Mouse (Mus musculus) gastrocnemius, postnatal 10 days (tissue): ENCODE data around the gene Tgfbr2. TPM values are rescaled to one million over a fixed set of nuclear protein-coding genes. Genes with fewer than 3 reads are reported as not detected.

Experiments
- DNase-seq: peaks from one replicate; pipeline ENCODE4 v3.0.0; 2021; ENCODE audit warnings: mixed read lengths
- total RNA-seq, 2 experiments: library from RNA; stranded (reverse); gene quantifications; 2 replicates each; pipeline ENCODE4 v1.2.3; 2021

The Tgfbr2 gene
- total RNA-seq, 2 experiments from 2014 or later: 39.2 to 50.0 TPM

GRCm38 (mm10) chr9:116160067-116160466 is 15.1 kb downstream of the Tgfbr2 start:
- DNase-seq: no peak

DNA sequence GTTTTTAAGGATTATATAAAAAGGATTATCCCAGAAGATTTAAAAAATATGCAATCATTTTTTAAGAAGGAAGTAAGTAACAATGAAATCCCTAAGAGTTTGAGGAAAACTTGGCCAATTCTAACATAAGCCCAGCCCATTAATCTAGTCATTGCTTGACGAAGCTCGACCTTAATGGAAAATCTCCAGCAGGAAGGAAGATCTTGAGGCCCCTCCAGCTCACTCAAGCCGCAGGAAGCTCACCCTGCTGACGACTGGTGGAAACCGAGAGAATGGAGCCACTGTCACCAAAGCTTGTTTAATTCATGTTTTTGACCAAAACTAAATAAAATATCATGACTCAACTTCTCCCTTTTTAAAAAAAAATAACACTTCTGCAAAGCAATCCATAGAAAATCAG is 18.7 kb downstream of the Tgfbr2 start:
- DNase-seq: no peak

DNA sequence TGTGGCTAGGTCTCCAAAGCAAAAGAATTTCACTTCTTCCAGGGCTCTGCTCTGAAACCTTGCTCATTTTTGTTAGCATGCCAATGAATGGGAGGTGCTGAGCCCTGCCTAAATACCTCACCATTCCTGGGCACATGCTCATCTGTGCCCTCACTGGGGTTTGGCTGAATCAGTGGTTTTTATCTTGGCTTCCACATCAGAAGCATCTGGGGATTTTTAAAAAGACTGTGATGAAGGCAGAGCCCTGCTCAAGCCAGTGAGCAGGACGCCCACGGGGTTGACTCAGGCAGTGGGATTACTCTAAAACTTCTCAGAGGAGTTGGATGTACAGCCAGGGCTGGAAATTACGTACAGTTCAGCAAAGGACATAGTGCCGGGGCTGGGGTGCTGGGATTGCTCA is 22.3 kb downstream of the Tgfbr2 start:
- no peak for DNase-seq

GRCm38 (mm10) chr9:116150725-116151396 is 24.3 kb downstream of the Tgfbr2 start:
- DNase-seq: no peak

GRCm38 (mm10) chr9:116148809-116149208 is 26.4 kb downstream of the Tgfbr2 start:
- no peak for DNase-seq

DNA sequence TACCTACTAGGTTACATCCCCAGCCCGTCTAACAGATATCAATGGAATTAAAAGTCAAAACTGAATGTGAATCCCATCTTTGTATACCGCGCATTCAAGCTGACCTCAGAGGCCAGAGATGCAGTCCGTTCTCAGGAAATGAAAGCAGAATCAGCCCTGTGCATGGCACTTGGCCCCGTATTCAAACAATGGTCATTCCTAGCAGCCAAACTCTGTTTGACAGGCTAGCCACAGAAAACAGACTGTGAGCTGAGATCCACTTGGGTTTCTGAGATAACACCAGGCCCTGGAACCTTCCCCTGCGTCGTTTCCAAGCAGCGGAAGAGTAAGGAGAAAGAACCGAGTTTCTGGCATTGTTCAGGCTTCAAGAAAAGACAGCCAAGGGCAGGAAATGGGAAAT is 28.9 kb downstream of the Tgfbr2 start:
- DNase-seq: no peak

DNA sequence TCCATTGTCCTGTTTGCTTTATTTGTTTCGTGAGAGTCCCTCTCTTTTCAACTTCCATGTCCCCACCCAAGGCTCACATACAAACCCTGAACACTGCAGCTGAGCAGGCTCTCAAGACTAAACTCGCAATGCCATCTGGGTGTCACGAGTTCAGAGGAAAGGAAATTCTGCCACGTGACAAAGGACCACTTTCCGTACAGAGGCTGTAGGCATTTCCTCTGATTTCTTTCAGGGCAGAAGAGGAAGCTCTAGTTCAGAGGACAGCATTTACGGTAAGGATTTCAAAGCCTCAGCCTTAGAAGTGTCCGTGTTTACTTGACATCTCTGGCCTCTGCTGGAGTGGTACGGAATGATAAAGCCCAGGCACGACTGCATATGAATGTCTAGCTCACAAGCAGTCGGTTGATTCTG is 29.9 kb downstream of the Tgfbr2 start:
- DNase-seq: no peak

GRCm38 (mm10) chr9:116140422-116140821 is 34.7 kb downstream of the Tgfbr2 start:
- no peak for DNase-seq

- no peak for DNase-seq
Observed at GRCm38 (mm10) chr9:116139549-116139948, 35.6 kb downstream of the Tgfbr2 start.

GRCm38 (mm10) chr9:116138595-116139134 is 36.5 kb downstream of the Tgfbr2 start:
- no peak for DNase-seq

- DNase-seq: no peak
Observed at GRCm38 (mm10) chr9:116137645-116138044, 37.5 kb downstream of the Tgfbr2 start.

- no peak for DNase-seq
Observed at GRCm38 (mm10) chr9:116136811-116137210, 38.3 kb downstream of the Tgfbr2 start.

DNA sequence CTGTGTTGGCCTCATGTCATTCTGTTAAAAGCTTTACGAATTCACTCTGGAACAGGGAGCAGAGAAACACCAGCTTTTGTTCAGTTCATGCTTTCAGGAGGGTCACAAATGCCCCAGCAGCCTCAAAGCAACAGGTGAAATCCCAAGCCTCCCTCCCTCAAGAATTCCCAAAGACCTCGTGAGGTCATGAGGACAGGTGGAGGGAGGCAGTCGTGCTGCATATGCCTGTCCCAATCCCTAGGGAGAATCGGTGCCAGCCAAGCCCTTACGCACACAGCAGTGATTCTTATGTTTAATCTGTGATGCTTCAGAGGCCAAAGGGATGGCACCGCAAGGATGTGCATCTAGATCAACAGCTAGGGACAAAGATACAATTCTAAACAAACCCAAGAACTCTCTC is 39.0 kb downstream of the Tgfbr2 start:
- DNase-seq: no peak

DNA sequence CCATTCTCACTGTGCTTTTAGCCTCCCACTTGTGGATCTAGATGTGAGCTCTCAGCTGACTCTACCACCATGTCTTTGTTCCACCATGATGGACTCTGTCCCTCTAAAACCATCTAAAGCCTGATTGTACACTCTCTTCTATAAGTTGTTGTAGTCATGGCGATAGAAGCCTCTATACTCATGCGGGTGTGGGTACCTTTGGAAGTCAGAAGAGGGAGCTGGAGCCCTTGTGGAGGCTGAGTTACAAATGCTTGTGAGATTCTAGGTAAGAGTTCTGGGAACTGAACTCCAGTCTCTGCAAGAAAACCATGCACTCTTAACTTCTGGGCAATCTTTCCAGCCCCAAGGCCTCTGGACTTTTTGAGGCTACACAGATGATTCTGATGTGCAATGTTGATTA is 40.7 kb downstream of the Tgfbr2 start:
- DNase-seq: no peak

- no peak for DNase-seq
Observed at GRCm38 (mm10) chr9:116133312-116133980, 41.7 kb downstream of the Tgfbr2 start.

GRCm38 (mm10) chr9:116128886-116129285 is 46.3 kb downstream of the Tgfbr2 start:
- no peak for DNase-seq

GRCm38 (mm10) chr9:116128311-116128710 is 46.8 kb downstream of the Tgfbr2 start:
- no peak for DNase-seq

DNA sequence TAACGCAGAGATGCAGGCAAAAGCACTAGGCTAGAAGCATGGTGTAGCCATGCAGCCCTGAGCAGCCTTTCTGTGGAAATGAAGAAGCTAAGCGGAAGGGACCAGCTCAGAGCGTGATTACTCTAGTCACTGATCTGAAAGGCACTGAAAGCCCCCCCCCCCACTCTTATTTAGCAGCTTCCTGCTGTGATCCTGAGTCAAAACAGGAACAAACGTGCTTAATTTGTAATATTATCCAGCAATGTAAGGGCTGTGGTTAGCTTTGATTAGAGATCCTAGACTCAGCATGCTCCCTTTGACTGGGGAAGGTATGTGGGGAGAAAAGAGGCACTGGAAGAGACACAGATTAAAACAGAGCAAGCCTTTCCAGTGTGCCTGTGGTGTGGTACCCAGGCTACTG is 48.7 kb downstream of the Tgfbr2 start:
- DNase-seq: no peak

DNA sequence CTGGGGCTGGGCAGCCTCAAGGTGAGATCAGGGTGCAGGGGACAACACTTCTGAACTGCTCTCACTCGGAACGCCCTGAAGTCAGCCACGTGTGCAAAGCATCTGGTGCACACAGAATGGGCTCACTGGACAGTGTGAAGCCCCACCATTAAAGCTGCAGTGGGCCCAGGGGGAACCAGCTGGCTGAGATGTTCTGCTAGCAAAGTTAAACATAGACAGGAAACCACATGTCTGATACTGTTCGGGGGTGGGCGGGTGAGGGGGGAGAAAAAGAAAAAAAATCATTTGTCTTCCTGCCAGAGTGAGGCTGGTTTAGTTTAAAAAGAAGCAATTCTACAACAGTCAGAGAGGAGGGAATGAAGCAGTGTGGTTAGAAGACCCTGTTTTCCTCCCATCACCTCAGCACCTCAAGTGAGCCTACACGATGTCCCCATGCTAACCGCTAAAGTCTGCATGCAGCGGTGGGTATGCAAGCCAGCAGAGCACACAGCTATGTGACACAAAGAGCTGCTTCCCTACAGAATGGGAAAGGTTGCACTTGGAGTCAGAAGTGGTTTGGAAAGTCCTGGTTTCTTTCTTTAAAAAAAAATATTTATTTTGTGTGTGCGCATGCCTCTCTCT is 52.1 kb downstream of the Tgfbr2 start:
- no peak for DNase-seq

DNA sequence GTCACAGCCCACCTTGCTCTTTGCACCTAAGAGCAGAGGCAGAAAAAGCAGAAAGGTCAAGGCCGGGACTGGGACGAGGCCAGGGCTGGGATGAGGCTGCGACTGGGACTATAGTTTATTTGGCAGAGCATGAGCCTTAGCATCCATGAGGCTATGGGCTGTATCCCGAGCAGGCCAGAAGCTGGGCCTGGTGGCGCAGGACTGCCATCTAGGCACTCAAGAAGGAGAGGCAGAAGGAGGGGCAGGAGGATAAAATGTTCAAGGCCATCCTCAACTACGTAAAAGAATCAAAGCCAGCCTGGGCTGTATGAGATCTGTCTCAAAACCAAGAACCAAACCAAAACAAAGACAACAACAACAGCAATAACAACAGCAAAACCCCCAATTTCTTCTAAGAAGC is 52.6 kb downstream of the Tgfbr2 start:
- no peak for DNase-seq

DNA sequence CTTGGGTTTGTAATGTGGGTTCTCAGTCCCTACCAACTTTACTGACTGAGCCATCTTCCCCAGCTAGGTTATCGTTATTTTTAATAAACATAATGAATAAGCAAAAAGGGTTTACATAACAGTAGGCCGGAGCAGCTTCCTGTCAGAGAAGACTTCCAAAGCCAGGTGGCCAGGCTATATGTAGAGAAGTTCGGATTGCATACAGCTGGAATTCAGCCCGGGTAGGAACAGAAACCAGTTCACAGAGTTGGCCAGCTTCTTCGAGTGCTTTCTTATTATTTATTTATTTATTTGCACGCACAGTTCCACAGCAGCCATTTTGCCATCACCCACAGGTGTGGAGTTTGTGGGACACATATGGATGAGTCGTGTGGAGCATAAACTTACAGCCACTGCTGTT is 53.7 kb downstream of the Tgfbr2 start:
- no peak for DNase-seq

DNA sequence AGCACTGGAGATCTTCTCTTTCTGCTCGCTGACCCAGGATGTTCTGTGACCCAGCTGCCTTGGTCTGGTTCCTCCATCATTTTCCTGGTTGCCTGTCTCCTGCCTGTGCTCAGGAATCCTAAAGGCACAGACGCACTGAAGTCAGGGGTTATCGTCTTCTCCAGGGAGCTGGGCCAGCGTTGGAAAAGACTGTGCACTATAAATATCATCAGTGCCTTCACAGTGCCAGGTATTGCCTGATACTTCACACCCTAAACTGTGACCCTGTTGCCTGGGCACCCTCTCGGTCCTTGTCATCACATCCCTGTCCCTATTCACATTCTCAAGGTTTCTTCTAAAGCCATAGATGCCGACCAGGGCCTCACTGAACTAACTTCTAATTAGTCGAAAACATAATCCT is 55.2 kb downstream of the Tgfbr2 start:
- no peak for DNase-seq

- no peak for DNase-seq
Observed at GRCm38 (mm10) chr9:116118332-116118872, 56.8 kb downstream of the Tgfbr2 start.
